Mouse (Mus musculus): ENCODE results near the gene Recql5. TPM values are rescaled to one million over a fixed set of nuclear protein-coding genes. Genes with fewer than 3 reads are reported as not detected.

Recql5 gene
- polyA plus RNA-seq, 1 experiment from 2014 or later, result 11.1 TPM

GRCm38 (mm10) chr11:115844240-115844639 lies 89.0 kb downstream of the Recql5 start:
- Histone ChIP-seq H3K36me3 (ENCODE audit: insufficient read depth, low read length) (peaks cover 19% of the 10 kb centered on the region), H3K9ac (ENCODE audit: low read depth, low read length) (no peak overlapping the region), H3K27ac (peak overlapping the region; percentile 88), H3K27me3 (ENCODE audit: insufficient read depth, low read length) (no peaks in the 10 kb centered on the region), H3K4me3 (replicated peaks; ENCODE audit: low read depth, low read length) (no peak overlapping the region), H3K9me3 (replicated peaks; ENCODE audit: low read length) (no peaks in the 10 kb centered on the region), H3K4me2 (ENCODE audit: low read length) (0 out of 2 replicates have a peak overlapping the region, but pooled peaks have one; percentile 7), H3K4me1 (replicated peaks; ENCODE audit: insufficient read depth, low read length) (peaks cover 30% of the 10 kb centered on the region)
- WGBS, result 43% methylated on average over 8 of the region's 8 CpGs
- TF ChIP-seq CTCF (IDR thresholded peaks at IDR 0.05; ENCODE audit: low read depth), result no peak
- DNase-seq (ENCODE audit: low spot score) (no peak), ATAC-seq (replicated peaks; ENCODE audit: low FRiP score, low read depth) (peak; percentile 80)

- Histone ChIP-seq H3K4me3 (replicated peaks; ENCODE audit: low read depth, low read length) (no peak overlapping the region), H3K4me2 (ENCODE audit: low read length) (0 out of 2 replicates have a peak overlapping the region, but pooled peaks have one; percentile 7), H3K9ac (ENCODE audit: low read depth, low read length) (no peak overlapping the region), H3K4me1 (replicated peaks; ENCODE audit: insufficient read depth, low read length) (peaks cover 33% of the 10 kb centered on the region), H3K27me3 (ENCODE audit: insufficient read depth, low read length) (no peaks in the 10 kb centered on the region), H3K36me3 (ENCODE audit: insufficient read depth, low read length) (peaks cover 17% of the 10 kb centered on the region), H3K9me3 (replicated peaks; ENCODE audit: low read length) (no peaks in the 10 kb centered on the region), H3K27ac (peak overlapping the region; percentile 88)
- ATAC-seq (replicated peaks; ENCODE audit: low FRiP score, low read depth), result peak; percentile 86
- 65% methylated on average over 5 of the region's 5 CpGs for WGBS
- DNase-seq (ENCODE audit: low spot score), result peak; percentile 61
- TF ChIP-seq CTCF (IDR thresholded peaks at IDR 0.05; ENCODE audit: low read depth), result no peak
Observed at GRCm38 (mm10) chr11:115843891-115844239, 89.4 kb downstream of the Recql5 start.

GRCm38 (mm10) chr11:115843141-115843890 lies 90.0 kb downstream of the Recql5 start:
- no peak for DNase-seq (ENCODE audit: low spot score)
- Histone ChIP-seq H3K27ac (peak overlapping the region; percentile 88), H3K4me2 (ENCODE audit: low read length) (no peak overlapping the region), H3K27me3 (ENCODE audit: insufficient read depth, low read length) (no peaks in the 10 kb centered on the region), H3K36me3 (ENCODE audit: insufficient read depth, low read length) (peaks cover 14% of the 10 kb centered on the region), H3K4me3 (replicated peaks; ENCODE audit: low read depth, low read length) (no peak overlapping the region), H3K4me1 (replicated peaks; ENCODE audit: insufficient read depth, low read length) (peaks cover 38% of the 10 kb centered on the region), H3K9ac (ENCODE audit: low read depth, low read length) (no peak overlapping the region), H3K9me3 (replicated peaks; ENCODE audit: low read length) (no peaks in the 10 kb centered on the region)
- TF ChIP-seq CTCF (IDR thresholded peaks at IDR 0.05; ENCODE audit: low read depth), result no peak
- WGBS, result 77% methylated on average over 11 of the region's 14 CpGs
- no peak for ATAC-seq (replicated peaks; ENCODE audit: low FRiP score, low read depth)

Other genes with a start within 250 kb of the Recql5 start
- 69.9 and 72.8 TPM in 2 replicates for gene Grb2, start 224.9 kb downstream of the Recql5 start, polyA plus RNA-seq (2015; fragmentation: Nextera tagmentation; extraction: Ambion mirVana)
- 19.6 TPM in 2 replicates for gene Tmem94, start 168.0 kb downstream of the Recql5 start, polyA plus RNA-seq (2015; fragmentation: Nextera tagmentation; extraction: Ambion mirVana)
- gene Caskin2, start 119.8 kb downstream of the Recql5 start, polyA plus RNA-seq (2015; fragmentation: Nextera tagmentation; extraction: Ambion mirVana), result 14.2 and 14.4 TPM in 2 replicates
- gene Tsen54, start 118.8 kb downstream of the Recql5 start, polyA plus RNA-seq (2015; fragmentation: Nextera tagmentation; extraction: Ambion mirVana), result 34.7 and 36.2 TPM in 2 replicates
- 54.5 and 61.2 TPM in 2 replicates for gene Llgl2, start 109.4 kb downstream of the Recql5 start, polyA plus RNA-seq (2015; fragmentation: Nextera tagmentation; extraction: Ambion mirVana)
- 16.5 and 17.6 TPM in 2 replicates for gene Myo15b, start 75.1 kb downstream of the Recql5 start, polyA plus RNA-seq (2015; fragmentation: Nextera tagmentation; extraction: Ambion mirVana)
- 11.1 and 12.1 TPM in 2 replicates for gene Smim5, start 33.5 kb downstream of the Recql5 start, polyA plus RNA-seq (2015; fragmentation: Nextera tagmentation; extraction: Ambion mirVana)
- gene Smim6, start 21.5 kb downstream of the Recql5 start, polyA plus RNA-seq (2015; fragmentation: Nextera tagmentation; extraction: Ambion mirVana), result 13.7 and 16.1 TPM in 2 replicates
- 37.2 and 40.1 TPM in 2 replicates for gene Sap30bp, start 195 bp downstream of the Recql5 start, polyA plus RNA-seq (2015; fragmentation: Nextera tagmentation; extraction: Ambion mirVana)
- gene Itgb4, start 41.2 kb upstream of the Recql5 start, polyA plus RNA-seq (2015; fragmentation: Nextera tagmentation; extraction: Ambion mirVana), result 2.9 and 3.1 TPM in 2 replicates
- gene Galk1, start 79.2 kb upstream of the Recql5 start, polyA plus RNA-seq (2015; fragmentation: Nextera tagmentation; extraction: Ambion mirVana), result 149 and 156 TPM in 2 replicates
- gene H3f3b, start 94.5 kb upstream of the Recql5 start, polyA plus RNA-seq (2015; fragmentation: Nextera tagmentation; extraction: Ambion mirVana), result 1,980 and 2,021 TPM in 2 replicates
- 21.4 and 23.3 TPM in 2 replicates for gene Unk, start 96.8 kb upstream of the Recql5 start, polyA plus RNA-seq (2015; fragmentation: Nextera tagmentation; extraction: Ambion mirVana)
- 0.54 and 0.75 TPM in 2 replicates for gene Unc13d, start 144.5 kb upstream of the Recql5 start, polyA plus RNA-seq (2015; fragmentation: Nextera tagmentation; extraction: Ambion mirVana)
- gene Wbp2, start 153.5 kb upstream of the Recql5 start, polyA plus RNA-seq (2015; fragmentation: Nextera tagmentation; extraction: Ambion mirVana), result 121 and 125 TPM in 2 replicates
- 40.8 and 41.7 TPM in 2 replicates for gene Trim47, start 193.7 kb upstream of the Recql5 start, polyA plus RNA-seq (2015; fragmentation: Nextera tagmentation; extraction: Ambion mirVana)
- 3.1 and 3.3 TPM in 2 replicates for gene Trim65, start 197.7 kb upstream of the Recql5 start, polyA plus RNA-seq (2015; fragmentation: Nextera tagmentation; extraction: Ambion mirVana)
- 81.1 and 89.8 TPM in 2 replicates for gene Mrpl38, start 205.4 kb upstream of the Recql5 start, polyA plus RNA-seq (2015; fragmentation: Nextera tagmentation; extraction: Ambion mirVana)
- 16.8 and 20.0 TPM in 2 replicates for gene Fbf1, start 234.7 kb upstream of the Recql5 start, polyA plus RNA-seq (2015; fragmentation: Nextera tagmentation; extraction: Ambion mirVana)

Measured in kidney, postnatal 0 days (tissue).